18 mouse cellular contexts compared by ENCODE assay signal in genomic region chr10:119326912-119327311, GRCm38 (mm10).
A peak's percentile ranks its signal among the peaks of the same experiment; 100 is the strongest.
DNase-seq lines count a peak whose midpoint lies in the region; ATAC-seq lines count a peak whose summit lies in the region.
"Had no signal": no experiment of that assay in that cellular context is flagged by ENCODE, and none has a peak within 500 bp of the region (broad histone marks: within the 10 kb centered on the region; RNA-seq: fewer than 3 reads in every experiment).

No protein-coding gene starts in this region.

- no peaks in the 10 kb centered on the region for H3K36me3 ChIP-seq in limb, embryonic 10.5 days
- no peaks in the 10 kb centered on the region for H3K36me3 ChIP-seq in midbrain, embryonic 15.5 days (replicated peaks)
- H3K36me3 ChIP-seq in forebrain, embryonic 15.5 days = no peaks in the 10 kb centered on the region
- H3K36me3 ChIP-seq: embryonic facial prominence, embryonic 13.5 days; heart, embryonic 10.5 days had no signal

- ATAC-seq in midbrain, embryonic 15.5 days (replicated peaks) = no peak
- ATAC-seq in forebrain, embryonic 15.5 days (replicated peaks) = no peak
- ATAC-seq: forebrain, embryonic 14.5 days had no signal

- DNase-seq in adrenal gland, postnatal 14 days = peak; percentile 29
- no peak for DNase-seq in adrenal gland, adult 8-10 months
- DNase-seq in 416B (ENCODE audit: low read depth) = peak; percentile 8
- DNase-seq in embryo, embryonic 10 days (ENCODE audit: low spot score) = peak; percentile 80
- DNase-seq in limb, embryonic 10.5 days (ENCODE audit: low spot score) = peak; percentile 59
- no peak for DNase-seq in ovary, postnatal 36 days (ENCODE audit: low spot score)
- DNase-seq: cerebellum, adult 11-12 months; gastrocnemius, postnatal 10 days; heart, postnatal 36 days; kidney, adult 11 months; liver; thymus, adult 2 months had no signal

- no peak overlapping the region for H3K4me3 ChIP-seq in limb, embryonic 10.5 days
- H3K4me3 ChIP-seq in midbrain, embryonic 15.5 days = no peak overlapping the region
- H3K4me3 ChIP-seq in forebrain, embryonic 15.5 days = no peak overlapping the region
- H3K4me3 ChIP-seq: embryonic facial prominence, embryonic 13.5 days; heart, embryonic 10.5 days; left cerebral cortex, adult 2 months had no signal

- H3K27ac ChIP-seq in limb, embryonic 10.5 days = no peak overlapping the region
- no peak overlapping the region for H3K27ac ChIP-seq in midbrain, embryonic 15.5 days
- no peak overlapping the region for H3K27ac ChIP-seq in forebrain, embryonic 15.5 days (replicated peaks)
- H3K27ac ChIP-seq: embryonic facial prominence, embryonic 13.5 days; heart, embryonic 10.5 days; left cerebral cortex, adult 2 months had no signal

- no peak overlapping the region for H3K4me2 ChIP-seq in midbrain, embryonic 15.5 days
- no peak overlapping the region for H3K4me2 ChIP-seq in forebrain, embryonic 15.5 days (replicated peaks)
- H3K4me2 ChIP-seq: embryonic facial prominence, embryonic 13.5 days had no signal

- H3K9ac ChIP-seq in midbrain, embryonic 15.5 days = no peak overlapping the region
- no peak overlapping the region for H3K9ac ChIP-seq in forebrain, embryonic 15.5 days (replicated peaks)
- H3K9ac ChIP-seq: embryonic facial prominence, embryonic 13.5 days had no signal

- WGBS in limb, embryonic 10.5 days = 46% methylated on average over 6 of the region's 6 CpGs
- 50% methylated on average over 6 of the region's 6 CpGs for WGBS in midbrain, embryonic 15.5 days
- WGBS in forebrain, embryonic 15.5 days = 54% methylated on average over 6 of the region's 6 CpGs

- no peaks in the 10 kb centered on the region for H3K9me3 ChIP-seq in limb, embryonic 10.5 days (replicated peaks)
- H3K9me3 ChIP-seq in midbrain, embryonic 15.5 days = no peaks in the 10 kb centered on the region
- no peaks in the 10 kb centered on the region for H3K9me3 ChIP-seq in forebrain, embryonic 15.5 days
- H3K9me3 ChIP-seq: embryonic facial prominence, embryonic 13.5 days; heart, embryonic 10.5 days had no signal

- H3K4me1 ChIP-seq in limb, embryonic 10.5 days = no peaks in the 10 kb centered on the region
- H3K4me1 ChIP-seq in midbrain, embryonic 15.5 days = no peaks in the 10 kb centered on the region
- no peaks in the 10 kb centered on the region for H3K4me1 ChIP-seq in forebrain, embryonic 15.5 days
- H3K4me1 ChIP-seq: embryonic facial prominence, embryonic 13.5 days; heart, embryonic 10.5 days had no signal

- H3K27me3 ChIP-seq in limb, embryonic 10.5 days (ENCODE audit: low read depth, poor library complexity, severe bottlenecking) = no peaks in the 10 kb centered on the region
- no peaks in the 10 kb centered on the region for H3K27me3 ChIP-seq in midbrain, embryonic 15.5 days (replicated peaks)
- H3K27me3 ChIP-seq in forebrain, embryonic 15.5 days = no peaks in the 10 kb centered on the region
- H3K27me3 ChIP-seq: embryonic facial prominence, embryonic 13.5 days had no signal

Comparison
In these comparisons a context has a peak if more than half of its experiments do, and no peak if none do; other contexts are left out.
1. DNase-seq: peak in adrenal gland, postnatal 14 days (single experiment), 416B (single experiment), embryo, embryonic 10 days (single experiment) and limb, embryonic 10.5 days (single experiment); none in adrenal gland, adult 8-10 months (single experiment) and ovary, postnatal 36 days (single experiment).